8 mouse cellular contexts compared by ENCODE assay signal in the genomic region with DNA sequence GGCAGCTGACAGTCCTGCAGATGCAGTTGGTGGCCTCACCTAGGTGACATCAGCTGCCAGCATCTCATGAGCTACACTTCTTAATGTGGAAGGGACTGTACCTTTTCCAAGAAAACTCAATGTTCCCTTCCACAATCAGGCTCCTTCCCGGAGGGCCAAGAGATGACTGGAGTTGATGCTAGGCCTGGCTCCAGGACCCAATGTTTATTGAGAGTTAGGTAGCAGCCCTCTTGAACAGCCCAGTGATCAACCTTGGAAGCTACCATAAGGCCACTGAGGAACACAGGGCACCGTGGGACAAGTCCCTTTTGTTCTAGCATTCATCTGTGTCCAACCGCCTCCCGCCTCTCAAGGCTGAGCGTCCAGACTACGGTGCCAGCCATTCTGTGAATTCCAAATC. TPM values are rescaled to one million over a fixed set of nuclear protein-coding genes. Genes with fewer than 3 reads are reported as not detected.
DNase-seq lines count a peak whose midpoint lies in the region; ATAC-seq and TF ChIP-seq lines count a peak whose summit lies in the region.

No protein-coding gene starts in this region.

- TF ChIP-seq CTCF in heart, adult 2 months (IDR thresholded peaks at IDR 0.05), result no peak
- no peak for TF ChIP-seq CTCF in C2C12 (IDR thresholded peaks at IDR 0.05; ENCODE audit: control insufficient read depth, insufficient read depth, insufficient read length)

- H3K36me3 ChIP-seq in heart, adult 2 months (ENCODE audit: control insufficient read depth, insufficient read depth, low read length), result no peaks in the 10 kb centered on the region
- H3K36me3 ChIP-seq in C2C12 (ENCODE audit: control insufficient read depth, insufficient read depth), result peaks cover 8% of the 10 kb centered on the region
- H3K36me3 ChIP-seq in forebrain, embryonic 13.5 days (ENCODE audit: poor library complexity, severe bottlenecking), result peaks cover 19% of the 10 kb centered on the region
- H3K36me3 ChIP-seq in liver, embryonic 13.5 days, result peaks cover 17% of the 10 kb centered on the region

- H3K9ac ChIP-seq in heart, adult 2 months (ENCODE audit: low read depth, low read length), result peak overlapping the region; percentile 96
- peak overlapping the region; percentile 99 for H3K9ac ChIP-seq in forebrain, embryonic 13.5 days
- H3K9ac ChIP-seq in liver, embryonic 13.5 days, result peak overlapping the region; percentile 96

- peak overlapping the region; percentile 56; the same call in 1 of the 2 replicates for H3K4me3 ChIP-seq in heart, adult 2 months
- H3K4me3 ChIP-seq in C2C12 (ENCODE audit: insufficient read depth, poor library complexity, severe bottlenecking), result peak overlapping the region; percentile 84
- H3K4me3 ChIP-seq in forebrain, embryonic 13.5 days, result peak overlapping the region; percentile 89
- H3K4me3 ChIP-seq in liver, embryonic 13.5 days (replicated peaks), result peak overlapping the region; percentile 90

- TF ChIP-seq EP300 in heart, adult 2 months (IDR thresholded peaks at IDR 0.05; ENCODE audit: insufficient read depth, low read depth, low read length), result no peak

- intact Hi-C loops in heart, adult 2 months (cut with DNase I), result loop anchor here (2.0 to 5.0 kb wide), 2 partner anchors 93 to 230 kb away; partner anchors contain the start of gene Rasgef1c

- WGBS in heart, adult 2 months, result 75% methylated on average over 6 of the region's 6 CpGs
- 90% methylated on average over 6 of the region's 6 CpGs for WGBS in forebrain, embryonic 13.5 days
- 72% methylated on average over 6 of the region's 6 CpGs for WGBS in liver, embryonic 13.5 days (ENCODE audit: insufficient replicate concordance)

- no peaks in the 10 kb centered on the region for H3K27me3 ChIP-seq in heart, adult 2 months (ENCODE audit: control insufficient read depth, insufficient read depth, low read length)
- H3K27me3 ChIP-seq in C2C12 (ENCODE audit: control insufficient read depth, insufficient read depth, insufficient read length), result peaks cover 3% of the 10 kb centered on the region
- no peaks in the 10 kb centered on the region for H3K27me3 ChIP-seq in forebrain, embryonic 13.5 days
- H3K27me3 ChIP-seq in liver, embryonic 13.5 days, result no peaks in the 10 kb centered on the region

- no peak for ATAC-seq in forebrain, embryonic 13.5 days
- ATAC-seq in liver, embryonic 13.5 days (ENCODE audit: low read depth), result no peak

- peaks cover 13% of the 10 kb centered on the region for H3K4me1 ChIP-seq in heart, adult 2 months (ENCODE audit: control insufficient read depth, insufficient read depth, low read length)
- H3K4me1 ChIP-seq in forebrain, embryonic 13.5 days, result peaks cover 10% of the 10 kb centered on the region
- peaks cover 70% of the 10 kb centered on the region for H3K4me1 ChIP-seq in liver, embryonic 13.5 days (replicated peaks)

- peak overlapping the region; percentile 100 for H3ac ChIP-seq in C2C12 (ENCODE audit: control insufficient read depth, insufficient read length, low read depth)

- H3K4me2 ChIP-seq in forebrain, embryonic 13.5 days, result peak overlapping the region; percentile 88
- H3K4me2 ChIP-seq in liver, embryonic 13.5 days, result peak overlapping the region; percentile 90

- peak overlapping the region; percentile 96; the same call in 1 of the 2 replicates for H3K27ac ChIP-seq in heart, adult 2 months
- no peak overlapping the region for H3K27ac ChIP-seq in forebrain, embryonic 13.5 days
- peak overlapping the region; percentile 84 for H3K27ac ChIP-seq in liver, embryonic 13.5 days

- H3K79me2 ChIP-seq in heart, adult 2 months (replicated peaks; ENCODE audit: control insufficient read depth, insufficient read depth, low read length), result peaks cover 2% of the 10 kb centered on the region; the same call in 1 of the 2 replicates
- H3K79me2 ChIP-seq in C2C12 (ENCODE audit: control insufficient read depth, insufficient read depth), result peaks cover 15% of the 10 kb centered on the region

- H3K9me3 ChIP-seq in forebrain, embryonic 13.5 days (replicated peaks), result no peaks in the 10 kb centered on the region
- no peaks in the 10 kb centered on the region for H3K9me3 ChIP-seq in liver, embryonic 13.5 days (replicated peaks)

- peaks cover 4% of the 10 kb centered on the region for H3K79me3 ChIP-seq in C2C12 (ENCODE audit: low read depth)

- TF ChIP-seq POLR2A in heart, adult 2 months (IDR thresholded peaks at IDR 0.05; ENCODE audit: insufficient read depth, low read depth, low read length), result no peak

- no peak for DNase-seq in heart, adult 2 months
- no peak for DNase-seq in heart, adult 8-10 months (ENCODE audit: low spot score)
- no peak for DNase-seq in liver, embryonic 13.5 days
- no peak for DNase-seq in right cerebral cortex, adult 2 months (ENCODE audit: low spot score in 2 of 2)
- DNase-seq in urinary bladder, postnatal 25 days (ENCODE audit: low spot score), result no peak
- DNase-seq in layer of hippocampus, adult 18-20 months (ENCODE audit: low spot score in 2 of 2), result no peak

TF ChIP-seq in C2C12, 6 proteins besides CTCF, POLR2A, EP300 and RAD21:
- TF ChIP-seq CEBPB (IDR thresholded peaks at IDR 0.05; ENCODE audit: low read depth) (no peak), MYOG (IDR thresholded peaks at IDR 0.05; ENCODE audit: control insufficient read depth, extremely low read depth, insufficient read length) (no peak), MAX (IDR thresholded peaks at IDR 0.05) (no peak), USF1 (IDR thresholded peaks at IDR 0.05; ENCODE audit: low read depth) (no peak), FOSL1 (IDR thresholded peaks at IDR 0.05; ENCODE audit: insufficient read depth, low read length, poor library complexity, severe bottlenecking) (no peak), MYOD1 (IDR thresholded peaks at IDR 0.05; ENCODE audit: control insufficient read depth, insufficient read length, low read depth) (no peak)

RNA-seq across cellular contexts. Expression of gene Tbc1d9b, which starts 1.1 kb away (rescaled TPM):
- 10 to 100 TPM; 41.4 to 44.0 TPM for total RNA-seq in heart, adult 2 months (2021)
- polyA plus RNA-seq in heart, adult 2 months (2012; rRNA removed), result 30.9 and 39.6 TPM in 2 replicates
- total RNA-seq in heart, adult 8-10 months (2022), result 10 to 100 TPM; 45.9 to 47.4 (median 46.5) TPM
- 26.4 TPM for polyA plus RNA-seq in C2C12 (2012; fragmentation: generic; extraction: Trizol)
- polyA plus RNA-seq in forebrain, embryonic 13.5 days (2015; fragmentation: Nextera tagmentation; extraction: Ambion mirVana), result 30.2 and 33.0 TPM in 2 replicates
- polyA plus RNA-seq in liver, embryonic 13.5 days (2015; fragmentation: Nextera tagmentation; extraction: Ambion mirVana), result 10.9 and 13.7 TPM in 2 replicates
- total RNA-seq in layer of hippocampus, adult 18-20 months (2021), result 100 to 1,000 TPM; 113 to 120 TPM

RNA-seq across cellular contexts. Expression of gene Mrnip, which starts 42.0 kb away (rescaled TPM):
- total RNA-seq in heart, adult 2 months (2021), result 1 to 10 TPM; 1.6 to 1.8 TPM
- 3.0 and 3.5 TPM in 2 replicates for polyA plus RNA-seq in heart, adult 2 months (2012; rRNA removed)
- total RNA-seq in heart, adult 8-10 months (2022), result 1 to 10 TPM; 1.6 to 3.5 (median 2.7) TPM
- polyA plus RNA-seq in C2C12 (2012; fragmentation: generic; extraction: Trizol), result 4.7 TPM
- 24.0 and 26.9 TPM in 2 replicates for polyA plus RNA-seq in forebrain, embryonic 13.5 days (2015; fragmentation: Nextera tagmentation; extraction: Ambion mirVana)
- 8.1 and 8.5 TPM in 2 replicates for polyA plus RNA-seq in liver, embryonic 13.5 days (2015; fragmentation: Nextera tagmentation; extraction: Ambion mirVana)
- total RNA-seq in layer of hippocampus, adult 18-20 months (2021), result 10 to 100 TPM; 14.1 to 15.7 TPM
